Mouse (Mus musculus) heart, embryonic 11.5 days (tissue): ENCODE results near the gene Adm. TPM values are rescaled to one million over a fixed set of nuclear protein-coding genes. Genes with fewer than 3 reads are reported as not detected.

Source experiments
- ATAC-seq: fragments of 200-750 bp; cut with Nextera tagmentation; replicated peaks from 2 replicates; pipeline ENCODE4 v1.8.0; 2017; ENCODE audit warnings: moderate library complexity; ENCODE audit not compliant: insufficient number of reproducible peaks, low FRiP score, low TSS enrichment
- H3K27ac ChIP-seq: fragments of 300-500 bp; sonication (generic); 2 replicates; pipeline ENCODE4 v1.5.1; 2014; ENCODE audit warnings: mild to moderate bottlenecking, low read depth, low read length
- H3K27me3 ChIP-seq: fragments of 300-500 bp; sonication (generic); 2 replicates; pipeline ENCODE4 v1.6.1; 2014; ENCODE audit warnings: mild to moderate bottlenecking, low read length, mixed read lengths; ENCODE audit not compliant: control insufficient read depth, insufficient read depth
- H3K36me3 ChIP-seq: fragments of 300-500 bp; sonication (generic); 2 replicates; pipeline ENCODE4 v1.6.1; 2014; ENCODE audit warnings: mild to moderate bottlenecking, low read length, moderate library complexity, mixed read lengths; ENCODE audit not compliant: control insufficient read depth, insufficient read depth
- H3K4me1 ChIP-seq: fragments of 300-500 bp; sonication (generic); 2 replicates; pipeline ENCODE4 v1.6.1; 2014; ENCODE audit warnings: low read length; ENCODE audit not compliant: control insufficient read depth, insufficient read depth
- H3K4me2 ChIP-seq: fragments of 300-500 bp; sonication (generic); 2 replicates; pipeline ENCODE4 v1.6.1; 2014; ENCODE audit warnings: mild to moderate bottlenecking, moderate library complexity
- H3K4me3 ChIP-seq: fragments of 300-500 bp; sonication (generic); 2 replicates; pipeline ENCODE4 v1.5.1; 2014; ENCODE audit warnings: low read depth, low read length
- H3K9ac ChIP-seq: fragments of 300-500 bp; sonication (generic); 2 replicates; pipeline ENCODE4 v1.6.1; 2014; ENCODE audit warnings: mild to moderate bottlenecking, low read depth, low read length, moderate library complexity
- H3K9me3 ChIP-seq: fragments of 300-500 bp; sonication (generic); replicated peaks from 2 replicates; pipeline ENCODE4 v1.6.1; 2016; ENCODE audit warnings: low read length; ENCODE audit not compliant: control insufficient read depth
- WGBS: fragments of 180-500 bp; shearing (Covaris S2); extraction: QIAGEN DNeasy Blood & Tissue Kit; methylation state at CpG from one replicate; pipeline ENCODE4 v1.1.7; 2014; ENCODE audit not compliant: insufficient replicate concordance; 5-methylcytosine and 5-hydroxymethylcytosine counted together
- polyA plus RNA-seq: library from polyadenylated mRNA; unstranded; fragments of >200 nt; fragmentation: Nextera tagmentation; extraction: Ambion mirVana; gene quantifications from 2 replicates; pipeline ENCODE4 v1.2.1, GENCODE M21; 2014

The Adm gene
- polyA plus RNA-seq, 1 experiment from 2014 or later: 13.0 TPM

GRCm38 (mm10) chr7:110668247-110668646, 40.8 kb downstream of the Adm start:
- no peak for ATAC-seq
- 71% methylated on average over 6 of the region's 6 CpGs for WGBS
- H3K4me2 ChIP-seq: no peak overlapping the region
- no peaks in the 10 kb centered on the region for H3K9me3 ChIP-seq
- H3K27me3 ChIP-seq: no peaks in the 10 kb centered on the region
- H3K9ac ChIP-seq: no peak overlapping the region
- no peak overlapping the region for H3K4me3 ChIP-seq
- H3K36me3 ChIP-seq: no peaks in the 10 kb centered on the region
- no peak overlapping the region for H3K27ac ChIP-seq
- no peaks in the 10 kb centered on the region for H3K4me1 ChIP-seq

- H3K9ac ChIP-seq: no peak overlapping the region
- no peaks in the 10 kb centered on the region for H3K27me3 ChIP-seq
- H3K36me3 ChIP-seq: no peaks in the 10 kb centered on the region
- H3K4me1 ChIP-seq: no peaks in the 10 kb centered on the region
- no peak overlapping the region for H3K4me2 ChIP-seq
- H3K9me3 ChIP-seq: no peaks in the 10 kb centered on the region
- no peak overlapping the region for H3K27ac ChIP-seq
- H3K4me3 ChIP-seq: no peak overlapping the region
- ATAC-seq: no peak
- 48% methylated on average over 5 of the region's 5 CpGs for WGBS
Observed at GRCm38 (mm10) chr7:110668756-110669155, 41.3 kb downstream of the Adm start.

- H3K4me1 ChIP-seq: no peaks in the 10 kb centered on the region
- H3K27ac ChIP-seq: no peak overlapping the region
- H3K4me2 ChIP-seq: no peak overlapping the region
- H3K36me3 ChIP-seq: no peaks in the 10 kb centered on the region
- no peak overlapping the region for H3K9ac ChIP-seq
- no peak for ATAC-seq
- no peaks in the 10 kb centered on the region for H3K9me3 ChIP-seq
- H3K4me3 ChIP-seq: no peak overlapping the region
- WGBS: 57% methylated on average over 6 of the region's 6 CpGs
- no peaks in the 10 kb centered on the region for H3K27me3 ChIP-seq
Observed at GRCm38 (mm10) chr7:110671121-110671680, 43.7 kb downstream of the Adm start.

Other genes starting within 250 kb of the Adm start
- gene Sbf2, start 12.7 kb upstream of the Adm start, polyA plus RNA-seq: 29.0 and 35.4 TPM in 2 replicates
- gene Ampd3, start 140.5 kb downstream of the Adm start, polyA plus RNA-seq: 6.0 and 8.9 TPM in 2 replicates
- gene Rnf141, start 216.8 kb downstream of the Adm start, polyA plus RNA-seq: 34.1 and 35.5 TPM in 2 replicates
- 3.1 and 3.4 TPM in 2 replicates for gene Lyve1, start 235.6 kb downstream of the Adm start, polyA plus RNA-seq